Mouse (Mus musculus) MEL (cell line): Measurements from ENCODE around the gene Hmga1. TPM values are rescaled to one million over a fixed set of nuclear protein-coding genes. Genes with fewer than 3 reads are reported as not detected.

Source experiments
- DNase-seq: peaks from one replicate; pipeline ENCODE4 v3.0.0; 2011; ENCODE audit warnings: low read depth, low spot score
- H3K27ac ChIP-seq: 2 replicates; pipeline ENCODE4 v1.5.1; 2012; ENCODE audit warnings: low read depth, mild to moderate bottlenecking, control low read depth, low read length, moderate library complexity; ENCODE audit not compliant: control insufficient read depth
- H3K27me3 ChIP-seq, 2 experiments: fragments of 150-350 bp in 1 of 2; sonication (generic) in 1 of 2; 2 replicates each; pipeline ENCODE4 v1.6.1; 2012; ENCODE audit warnings: low read length in 2 of 2, mild to moderate bottlenecking in 2 of 2, improper control_type of control experiment in 1 of 2, moderate library complexity in 1 of 2; ENCODE audit not compliant: insufficient read depth in 2 of 2, control insufficient read depth in 1 of 2
- H3K36me3 ChIP-seq, 2 experiments: 2 replicates each; pipeline ENCODE4 v1.6.1; 2012 to 2014; ENCODE audit warnings: low read length in 2 of 2, improper control_type of control experiment in 1 of 2, inconsistent platforms in 1 of 2, mild to moderate bottlenecking in 1 of 2; ENCODE audit not compliant: insufficient read depth in 2 of 2, control insufficient read depth in 1 of 2
- H3K4me1 ChIP-seq, 2 experiments: fragments of 150-350 bp in 1 of 2; sonication (generic) in 1 of 2; 2 replicates each; pipeline ENCODE4 v1.6.1; 2012; ENCODE audit warnings: low read length in 2 of 2, improper control_type of control experiment in 1 of 2, mild to moderate bottlenecking in 1 of 2; ENCODE audit not compliant: insufficient read depth in 2 of 2, control insufficient read depth in 1 of 2
- H3K4me3 ChIP-seq, 2 experiments: fragments of 150-350 bp in 1 of 2; sonication (generic) in 1 of 2; 2 replicates each; pipeline ENCODE4 v1.5.1; 2012; ENCODE audit warnings: low read depth in 2 of 2, low read length in 2 of 2, mild to moderate bottlenecking in 2 of 2, moderate library complexity in 2 of 2, control low read depth in 1 of 2, improper control_type of control experiment in 1 of 2; ENCODE audit not compliant: control insufficient read depth in 1 of 2, insufficient read depth in 1 of 2
- H3K79me2 ChIP-seq: 2 replicates; pipeline ENCODE4 v1.6.1; 2012; ENCODE audit warnings: mild to moderate bottlenecking, low read length, moderate library complexity; ENCODE audit not compliant: control insufficient read depth, poor library complexity, insufficient read depth
- H3K9ac ChIP-seq: 2 replicates; pipeline ENCODE4 v1.6.1; 2012; ENCODE audit warnings: low read depth, mild to moderate bottlenecking, control low read depth, low read length, moderate library complexity; ENCODE audit not compliant: control insufficient read depth, poor library complexity, severe bottlenecking
- H3K9me3 ChIP-seq: fragments of 150-350 bp; sonication (generic); replicated peaks from 2 replicates; pipeline ENCODE4 v1.6.1; 2012; ENCODE audit warnings: mild to moderate bottlenecking, low read length, improper control_type of control experiment, moderate library complexity; ENCODE audit not compliant: insufficient read depth
- BHLHE40 ChIP-seq: IDR thresholded peaks from 2 replicates; pipeline ENCODE4 v1.6.1; 2012; ENCODE audit warnings: low read depth, mild to moderate bottlenecking, inconsistent platforms, low read length, improper control_type of control experiment, borderline replicate concordance
- CHD1 ChIP-seq: IDR thresholded peaks from 2 replicates; pipeline ENCODE4 v1.6.1; 2012; ENCODE audit warnings: low read depth, mild to moderate bottlenecking, inconsistent platforms, low read length, improper control_type of control experiment
- E2F4 ChIP-seq: IDR thresholded peaks from 2 replicates; pipeline ENCODE4 v1.6.1; 2011; ENCODE audit warnings: low read depth, low read length, improper control_type of control experiment, borderline replicate concordance
- ETS1 ChIP-seq: IDR thresholded peaks from 2 replicates; pipeline ENCODE4 v1.6.1; 2012; ENCODE audit warnings: low read depth, mild to moderate bottlenecking, inconsistent platforms, low read length, improper control_type of control experiment, moderate library complexity
- GATA1 ChIP-seq: IDR thresholded peaks from 2 replicates; pipeline ENCODE4 v1.6.1; 2011; ENCODE audit warnings: low read depth, low read length, improper control_type of control experiment
- NELFE ChIP-seq: IDR thresholded peaks from 2 replicates; pipeline ENCODE4 v1.6.1; 2011; ENCODE audit warnings: low read depth, low read length, improper control_type of control experiment
- POLR2A ChIP-seq, 2 experiments: IDR thresholded peaks; 2 replicates each; pipeline ENCODE4 v1.6.1; 2011 to 2012; ENCODE audit warnings: low read length in 2 of 2, mild to moderate bottlenecking in 2 of 2, control low read depth in 1 of 2, improper control_type of control experiment in 1 of 2, low read depth in 1 of 2, moderate library complexity in 1 of 2; ENCODE audit not compliant: control insufficient read depth in 1 of 2, insufficient read depth in 1 of 2, poor library complexity in 1 of 2
- RAD21 ChIP-seq: IDR thresholded peaks from 2 replicates; pipeline ENCODE4 v1.6.1; 2011; ENCODE audit warnings: mild to moderate bottlenecking, low read depth, low read length, improper control_type of control experiment
- SIN3A ChIP-seq: IDR thresholded peaks from 2 replicates; pipeline ENCODE4 v1.6.1; 2012; ENCODE audit warnings: low read length, improper control_type of control experiment, inconsistent platforms
- SMC3 ChIP-seq: IDR thresholded peaks from 2 replicates; pipeline ENCODE4 v1.6.1; 2011; ENCODE audit warnings: low read depth, low read length, improper control_type of control experiment
- TAL1 ChIP-seq: IDR thresholded peaks from 2 replicates; pipeline ENCODE4 v1.6.1; 2012; ENCODE audit warnings: mild to moderate bottlenecking, inconsistent platforms, low read length, moderate library complexity, mixed read lengths
- USF1 ChIP-seq: IDR thresholded peaks from 2 replicates; pipeline ENCODE4 v1.6.1; 2014; ENCODE audit warnings: low read depth, mild to moderate bottlenecking, inconsistent platforms, low read length, improper control_type of control experiment, moderate library complexity
- ZKSCAN1 ChIP-seq: IDR thresholded peaks from 2 replicates; pipeline ENCODE4 v1.6.1; 2012; ENCODE audit warnings: low read depth, mild to moderate bottlenecking, inconsistent platforms, low read length, improper control_type of control experiment, moderate library complexity
- polyA plus RNA-seq, 2 experiments: library from polyadenylated mRNA; stranded (reverse) in 1 of 2; unstranded in 1 of 2; fragments of >175 nt in 1 of 2; fragments of >200 nt in 1 of 2; gene quantifications; 2 replicates each; pipeline versions ENCODE4 v1.2.1 to v1.2.4; 2012; ENCODE audit warnings: low replicate concordance in 2 of 2, low read depth in 1 of 2; ENCODE audit not compliant: insufficient read length in 2 of 2, insufficient read depth in 1 of 2, missing spikeins in 1 of 2
- total RNA-seq: library from RNA; depleted of rRNA; stranded (reverse); fragments of 300-350 nt; gene quantifications from 2 replicates; pipeline ENCODE4 v1.2.3, GENCODE M21; 2012

Gene Hmga1
- total and polyA plus RNA-seq, 3 experiments = 96.0 to 112 TPM; not detected in 1

DNA sequence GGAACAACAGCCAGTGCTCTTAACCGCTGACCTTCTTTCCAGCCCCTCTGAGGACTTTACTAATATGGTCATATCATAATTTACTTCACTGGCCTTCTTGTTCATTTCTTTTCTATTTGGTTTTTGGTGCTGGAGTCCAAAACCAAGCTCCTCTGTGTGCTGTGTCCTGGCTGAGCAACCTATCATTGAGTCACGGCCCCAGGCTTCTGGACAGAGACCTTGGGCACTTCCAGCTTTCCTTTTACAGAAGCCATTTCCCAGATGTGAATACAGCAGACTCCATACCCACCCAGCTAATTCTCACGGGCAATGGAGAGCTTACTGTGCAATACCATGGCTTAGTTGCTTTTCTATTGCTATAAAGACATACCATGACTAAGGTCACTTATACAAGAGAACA lies 44.0 kb downstream of the Hmga1 start:
- Histone ChIP-seq H3K27me3 (no peaks in the 10 kb centered on the region), H3K4me1 (peaks cover 13 to 17% of the 10 kb centered on the region in 2 experiments), H3K79me2 (peaks cover 63% of the 10 kb centered on the region), H3K4me3 (no peak overlapping the region), H3K9me3 (no peaks in the 10 kb centered on the region), H3K9ac (no peak overlapping the region), H3K27ac (no peak overlapping the region), H3K36me3 (peaks cover 0 to 11% of the 10 kb centered on the region in 2 experiments; a peak in 3 of 4 replicates)
- no peak for DNase-seq
- TF ChIP-seq SIN3A (no peak), USF1 (no peak), RAD21 (no peak), NELFE (no peak), POLR2A (IDR thresholded peaks at IDR 0.05; ENCODE audit: control insufficient read depth in 1 of 2, insufficient read depth in 1 of 2, low read depth in 1 of 2, low read length in 2 of 2, poor library complexity in 1 of 2) (no peak)

DNA sequence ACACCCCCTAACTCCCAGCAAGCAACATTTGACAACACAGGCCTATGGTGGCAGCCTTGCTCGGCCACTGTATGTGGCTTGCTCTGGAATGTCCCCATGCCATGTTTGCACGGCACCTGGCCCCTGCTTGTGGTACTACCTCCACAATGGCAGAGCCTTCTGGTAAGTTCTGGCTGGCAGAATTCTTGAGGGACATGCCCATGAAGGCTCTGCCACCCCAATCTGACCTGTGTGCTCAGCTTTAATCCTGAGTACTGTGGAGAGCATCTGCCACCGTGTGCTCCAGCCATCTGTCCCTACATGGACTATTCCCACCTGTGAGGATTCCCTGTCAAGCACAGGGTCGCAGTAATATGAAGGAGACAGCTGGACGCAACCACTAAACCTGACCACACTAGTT lies 44.6 kb downstream of the Hmga1 start:
- Histone ChIP-seq H3K4me1 (peaks cover 13 to 19% of the 10 kb centered on the region in 2 experiments), H3K27ac (no peak overlapping the region), H3K4me3 (no peak overlapping the region), H3K79me2 (peaks cover 66% of the 10 kb centered on the region), H3K36me3 (peaks cover 2 to 14% of the 10 kb centered on the region in 2 experiments), H3K9me3 (no peaks in the 10 kb centered on the region), H3K27me3 (no peaks in the 10 kb centered on the region), H3K9ac (no peak overlapping the region)
- DNase-seq = no peak
- TF ChIP-seq GATA1 = no peak
- no peak for TF ChIP-seq ZKSCAN1
- TF ChIP-seq E2F4 = no peak
- TF ChIP-seq SMC3 = no peak
- no peak for TF ChIP-seq CHD1
- TF ChIP-seq ETS1 = no peak
- no peak for TF ChIP-seq TAL1
- no peak for TF ChIP-seq BHLHE40

DNA sequence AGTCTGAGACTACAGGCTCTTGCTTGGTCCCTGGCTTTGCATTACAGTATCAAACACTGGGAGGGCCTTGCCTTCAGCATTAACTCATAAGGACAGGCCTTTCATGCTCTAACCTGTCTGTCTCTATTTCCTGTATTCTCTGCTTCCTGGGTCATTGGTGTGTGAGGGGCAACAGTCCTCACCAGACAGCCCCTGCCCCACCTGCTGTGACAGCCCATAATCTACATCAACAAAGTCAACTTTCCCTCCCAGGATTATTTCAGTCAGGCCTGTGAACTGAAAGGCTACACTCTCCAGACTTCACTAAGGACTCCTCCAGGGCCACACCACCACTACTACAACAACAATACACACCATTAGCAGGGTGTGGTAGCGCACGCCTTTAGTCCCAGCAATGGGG lies 46.7 kb downstream of the Hmga1 start:
- Histone ChIP-seq H3K27ac (no peak overlapping the region), H3K4me1 (peaks cover 13 to 23% of the 10 kb centered on the region in 2 experiments)
- TF ChIP-seq SMC3 (no peak), BHLHE40 (no peak)

More for the DNA sequence above, 46.7 kb downstream of the Hmga1 start:
- H3K4me3 ChIP-seq = no peak overlapping the region
- peaks cover 2 to 14% of the 10 kb centered on the region in 2 experiments for H3K36me3 ChIP-seq
- H3K79me2 ChIP-seq = peaks cover 78% of the 10 kb centered on the region
- H3K9ac ChIP-seq = no peak overlapping the region
- H3K9me3 ChIP-seq = no peaks in the 10 kb centered on the region
- no peaks in the 10 kb centered on the region for H3K27me3 ChIP-seq
- no peak for DNase-seq
